8 mouse cellular contexts compared by ENCODE assay signal in genomic region chr13:58402003-58402743, GRCm38 (mm10). TPM values are rescaled to one million over a fixed set of nuclear protein-coding genes. Genes with fewer than 3 reads are reported as not detected.
DNase-seq lines count a peak whose midpoint lies in the region; ATAC-seq lines count a peak whose summit lies in the region.

Gene Rmi1, plus strand, starts transcription at chr13:58402248.

- peaks cover 24% of the 10 kb centered on the region for H3K4me1 ChIP-seq in heart, embryonic 13.5 days
- H3K4me1 ChIP-seq in liver, embryonic 13.5 days (replicated peaks), result peaks cover 39% of the 10 kb centered on the region
- H3K4me1 ChIP-seq in stomach, embryonic 16.5 days (ENCODE audit: control insufficient read depth, insufficient read depth, low read length), result no peaks in the 10 kb centered on the region

- WGBS in heart, embryonic 13.5 days, result under 1% methylated on average over 77 of the region's 91 CpGs
- WGBS in liver, embryonic 13.5 days (ENCODE audit: insufficient replicate concordance), result under 1% methylated on average over 89 of the region's 91 CpGs
- under 1% methylated on average over 90 of the region's 91 CpGs for WGBS in stomach, embryonic 16.5 days

- peak within 1 kb of the TSS; percentile 100 for H3K9ac ChIP-seq in heart, embryonic 13.5 days
- H3K9ac ChIP-seq in liver, embryonic 13.5 days, result peak within 1 kb of the TSS; percentile 99
- peak within 1 kb of the TSS; percentile 96 for H3K9ac ChIP-seq in stomach, embryonic 16.5 days (ENCODE audit: low read length)

- H3K9me3 ChIP-seq in heart, embryonic 13.5 days, result no peaks in the 10 kb centered on the region
- no peaks in the 10 kb centered on the region for H3K9me3 ChIP-seq in liver, embryonic 13.5 days (replicated peaks)
- H3K9me3 ChIP-seq in stomach, embryonic 16.5 days (replicated peaks; ENCODE audit: control insufficient read depth, low read length), result no peaks in the 10 kb centered on the region

- peak within 1 kb of the TSS; percentile 96 for H3K4me3 ChIP-seq in heart, embryonic 13.5 days
- H3K4me3 ChIP-seq in liver, embryonic 13.5 days (replicated peaks), result peak within 1 kb of the TSS; percentile 95
- peak within 1 kb of the TSS; percentile 96 for H3K4me3 ChIP-seq in stomach, embryonic 16.5 days (replicated peaks; ENCODE audit: low read length)

- H3K27ac ChIP-seq in heart, embryonic 13.5 days (replicated peaks), result peak within 1 kb of the TSS; percentile 99
- H3K27ac ChIP-seq in liver, embryonic 13.5 days, result peak within 1 kb of the TSS; percentile 98
- peak within 1 kb of the TSS; percentile 99 for H3K27ac ChIP-seq in stomach, embryonic 16.5 days (ENCODE audit: low read length)

- peak; percentile 89 for ATAC-seq in erythroid progenitor cell, adult 5-6 weeks (replicated peaks; ENCODE audit: low FRiP score, poor library complexity, severe bottlenecking)
- ATAC-seq in heart, embryonic 13.5 days (ENCODE audit: extremely low read depth, insufficient number of reproducible peaks, low FRiP score, low TSS enrichment), result peak; percentile 91
- peak; percentile 92 for ATAC-seq in liver, embryonic 13.5 days (ENCODE audit: low read depth)
- ATAC-seq in stomach, embryonic 16.5 days (ENCODE audit: insufficient read depth, low FRiP score), result peak; percentile 95

- peak within 1 kb of the TSS; percentile 81 for H3K4me2 ChIP-seq in heart, embryonic 13.5 days
- peak within 1 kb of the TSS; percentile 81 for H3K4me2 ChIP-seq in liver, embryonic 13.5 days
- H3K4me2 ChIP-seq in stomach, embryonic 16.5 days (ENCODE audit: low read depth, low read length), result peak within 1 kb of the TSS; percentile 88

- H3K36me3 ChIP-seq in heart, embryonic 13.5 days, result peaks cover 26% of the 10 kb centered on the region
- peaks cover 28% of the 10 kb centered on the region for H3K36me3 ChIP-seq in liver, embryonic 13.5 days
- H3K36me3 ChIP-seq in stomach, embryonic 16.5 days (ENCODE audit: control insufficient read depth, insufficient read depth, low read length), result peaks cover 3% of the 10 kb centered on the region; the same call in 1 of the 2 replicates

- H3K27me3 ChIP-seq in heart, embryonic 13.5 days (replicated peaks), result no peaks in the 10 kb centered on the region
- no peaks in the 10 kb centered on the region for H3K27me3 ChIP-seq in liver, embryonic 13.5 days
- H3K27me3 ChIP-seq in stomach, embryonic 16.5 days (ENCODE audit: control insufficient read depth, insufficient read depth, low read length), result no peaks in the 10 kb centered on the region

- peak; percentile 98 for DNase-seq in CD4-positive helper T cell, adult 2 months (ENCODE audit: low read depth, low spot score)
- peak; percentile 96 for DNase-seq in brain, embryonic 18.5 days (ENCODE audit: low read depth, low spot score)
- DNase-seq in kidney, postnatal 10 days, result peak; percentile 98
- peak; percentile 96 for DNase-seq in liver, embryonic 13.5 days
- DNase-seq in neural tube, embryonic 10.5 days (ENCODE audit: extremely low spot score, low spot score), result peak; percentile 97

RNA-seq across cellular contexts. Expression of gene Rmi1, which starts in this region (rescaled TPM):
- 38.1 and 42.2 TPM in 2 replicates for total RNA-seq in erythroid progenitor cell, adult 5-6 weeks (2015; ENCODE audit: low replicate concordance)
- 23.9 and 31.6 TPM in 2 replicates for total RNA-seq in erythroid progenitor cell, adult 5-6 weeks (2017; ENCODE audit: low replicate concordance)
- 17.0 and 18.5 TPM in 2 replicates for polyA plus RNA-seq in heart, embryonic 13.5 days (2015; fragmentation: Nextera tagmentation; extraction: Ambion mirVana)
- 14.9 and 20.6 TPM in 2 replicates for polyA plus RNA-seq in liver, embryonic 13.5 days (2015; fragmentation: Nextera tagmentation; extraction: Ambion mirVana)
- 22.2 and 25.1 TPM in 2 replicates for polyA plus RNA-seq in stomach, embryonic 16.5 days (2015; fragmentation: Nextera tagmentation; extraction: Ambion mirVana)

Comparison
In these comparisons a context has a peak if more than half of its experiments do, and no peak if none do; other contexts are left out.
1. Peak in every context shown above with its lines: DNase-seq, ATAC-seq, H3K4me3 ChIP-seq and H3K27ac ChIP-seq.